Mouse (Mus musculus): Measurements from ENCODE around the gene Slc16a13.

Slc16a13 gene

DNA sequence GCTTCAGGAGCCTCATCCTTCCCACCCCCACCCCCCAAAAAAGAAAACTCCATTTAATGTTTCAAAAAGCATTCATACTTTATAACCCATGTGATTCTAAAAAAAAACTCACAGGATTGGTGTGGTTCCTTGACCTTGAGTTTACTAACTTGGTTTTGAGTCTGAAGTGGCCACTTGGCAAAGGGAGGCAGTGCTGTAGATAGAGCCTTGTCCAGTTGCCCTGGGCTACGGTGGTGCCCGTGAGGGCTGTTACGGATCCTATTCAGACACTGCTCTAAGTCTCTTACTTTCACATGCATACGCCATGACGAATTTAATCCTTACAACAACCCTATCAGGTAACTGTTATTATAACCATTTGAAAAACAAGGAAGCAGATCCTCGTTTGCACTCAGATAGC is 8.9 kb downstream of the Slc16a13 start:
- no peak for DNase-seq (ENCODE audit: low spot score in 2 of 2)

DNA sequence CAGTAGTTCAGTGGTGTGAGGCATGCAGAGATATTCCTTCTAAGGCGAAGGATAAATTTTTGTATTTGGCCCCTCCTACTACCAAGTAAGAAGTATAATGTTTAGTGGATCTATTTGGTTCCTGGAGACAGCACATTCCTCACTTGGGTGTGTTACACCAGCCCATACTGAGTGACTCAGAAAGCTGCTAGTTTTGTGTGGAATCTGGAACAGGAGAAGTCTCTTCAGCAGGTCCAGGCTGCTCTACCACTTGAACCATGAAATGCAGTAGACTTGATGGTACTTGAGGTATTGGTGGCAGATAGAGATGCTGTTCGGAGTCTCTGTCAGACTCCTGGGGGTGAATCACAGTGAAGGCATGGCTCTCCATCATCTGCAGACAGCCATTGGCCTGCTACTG is 10.2 kb downstream of the Slc16a13 start:
- no peak for DNase-seq (ENCODE audit: low spot score in 2 of 2)

DNA sequence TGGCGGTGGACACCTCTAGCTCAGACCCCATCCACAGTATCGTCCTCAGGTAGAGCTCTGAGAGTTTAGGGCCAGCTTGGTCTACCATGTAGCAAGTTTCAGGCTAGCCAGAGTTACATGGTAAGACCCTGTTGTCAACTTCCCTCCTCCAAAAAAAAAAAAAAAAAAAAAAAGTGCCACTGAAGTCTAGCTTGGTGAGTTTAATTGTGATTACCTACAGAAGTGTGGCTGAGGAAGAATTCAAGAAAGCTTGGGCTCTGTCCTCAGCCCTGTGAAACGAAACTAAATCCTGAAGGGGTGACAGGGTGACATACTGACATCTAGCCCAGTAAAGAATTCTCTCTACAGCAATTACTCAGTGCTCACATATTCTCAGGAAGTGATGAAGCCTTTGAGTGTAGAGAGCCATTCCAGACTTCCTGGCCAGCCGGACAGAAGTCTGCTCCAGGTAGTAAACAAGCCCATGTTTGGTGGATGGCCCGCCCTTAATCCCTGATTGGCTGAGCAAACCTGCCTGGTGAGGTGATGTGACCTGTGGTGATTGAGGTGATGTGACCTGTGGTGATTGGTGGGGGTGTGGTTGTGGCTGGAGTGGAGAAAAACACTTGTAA is 12.0 kb downstream of the Slc16a13 start:
- no peak for DNase-seq (ENCODE audit: low spot score in 2 of 2)

DNA sequence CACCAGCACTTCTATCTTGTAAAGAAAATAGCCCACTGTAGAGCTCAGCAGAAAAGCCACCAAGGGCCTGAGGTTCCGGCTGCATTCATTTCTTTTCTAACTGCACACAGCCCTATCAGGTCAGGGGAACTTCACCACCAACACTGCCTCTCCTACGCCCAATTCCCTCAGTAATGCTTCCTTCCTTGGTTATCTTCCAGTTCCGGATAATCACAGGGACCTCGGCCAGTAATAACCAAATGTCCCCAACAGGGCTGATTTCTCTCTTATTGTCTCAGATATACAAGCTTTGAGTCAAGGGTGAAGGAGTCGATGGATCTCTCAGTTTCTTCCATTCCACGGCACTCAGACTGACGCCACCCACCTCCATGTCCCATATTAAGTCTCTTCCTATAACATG is 13.6 kb downstream of the Slc16a13 start:
- no peak for DNase-seq (ENCODE audit: low spot score in 2 of 2)

DNA sequence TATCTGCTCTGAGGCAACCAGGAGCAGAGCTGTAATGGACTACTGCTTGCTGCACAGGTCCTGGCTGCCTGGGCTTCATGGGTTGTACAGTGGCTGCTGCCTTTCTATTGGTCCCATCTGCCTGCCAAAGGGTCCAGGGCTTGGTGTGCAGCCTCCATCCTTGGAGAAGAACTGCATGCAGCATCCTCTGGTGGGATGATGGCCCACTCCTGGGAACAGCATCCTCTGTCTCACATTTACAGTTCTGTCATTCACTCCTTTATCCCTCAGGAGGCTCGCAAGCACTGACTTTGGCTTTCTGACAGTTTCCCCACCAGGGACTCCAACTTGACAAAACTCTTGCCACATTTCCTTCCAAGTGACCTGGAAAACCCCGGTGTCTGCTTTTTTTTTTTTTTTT is 14.1 kb downstream of the Slc16a13 start:
- DNase-seq (ENCODE audit: low spot score in 2 of 2), result no peak

DNA sequence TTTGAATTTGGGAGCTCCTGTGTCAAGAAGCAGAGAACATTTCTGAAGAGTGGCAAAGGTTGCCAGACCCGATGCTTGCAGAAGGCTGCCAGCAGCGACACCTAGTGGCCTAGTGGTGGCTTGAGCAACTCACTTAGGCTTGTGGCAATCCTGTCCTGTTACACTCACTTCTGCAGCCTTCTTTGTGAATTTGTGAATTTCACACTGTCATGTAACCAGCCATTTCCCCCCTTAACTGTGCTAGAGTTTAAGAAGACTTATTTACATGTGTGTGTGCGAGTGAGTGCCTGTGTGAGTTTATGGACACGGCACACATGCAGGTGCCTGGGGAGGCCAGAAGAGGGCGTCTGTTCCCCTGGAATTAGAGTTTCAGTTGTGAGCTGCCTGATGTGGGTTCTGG is 19.2 kb downstream of the Slc16a13 start:
- peak in 1 of 2 experiments; percentile 55 for DNase-seq (ENCODE audit: low spot score in 2 of 2)

DNA sequence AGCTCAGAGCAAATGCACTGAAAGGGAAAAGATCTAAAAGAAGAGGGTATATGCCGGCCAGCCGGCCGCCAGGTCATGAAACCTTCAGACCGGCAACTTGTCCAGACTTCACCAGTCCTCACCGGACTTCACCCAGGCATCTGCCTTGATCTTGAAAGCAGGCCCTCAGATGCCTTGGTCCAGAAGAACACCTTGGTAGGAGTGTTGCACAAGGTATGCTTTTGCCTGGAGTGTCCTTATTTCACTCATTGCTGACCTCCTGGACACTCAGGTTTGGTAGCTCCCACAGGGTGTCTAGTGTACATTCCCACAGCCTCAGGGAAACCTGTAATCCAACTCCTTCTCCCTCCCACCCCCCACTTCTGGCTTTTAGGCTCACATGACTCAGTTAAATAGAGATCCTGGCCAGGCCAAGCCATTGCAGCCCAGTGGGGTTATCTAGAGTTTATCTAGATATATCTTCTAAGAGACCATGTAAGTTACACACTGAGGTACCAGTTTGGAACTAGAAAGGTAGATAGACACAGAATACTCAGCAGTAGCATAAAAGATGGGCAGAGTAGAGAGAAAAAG is 20.7 kb downstream of the Slc16a13 start:
- no peak for DNase-seq (ENCODE audit: low spot score in 2 of 2)

DNA sequence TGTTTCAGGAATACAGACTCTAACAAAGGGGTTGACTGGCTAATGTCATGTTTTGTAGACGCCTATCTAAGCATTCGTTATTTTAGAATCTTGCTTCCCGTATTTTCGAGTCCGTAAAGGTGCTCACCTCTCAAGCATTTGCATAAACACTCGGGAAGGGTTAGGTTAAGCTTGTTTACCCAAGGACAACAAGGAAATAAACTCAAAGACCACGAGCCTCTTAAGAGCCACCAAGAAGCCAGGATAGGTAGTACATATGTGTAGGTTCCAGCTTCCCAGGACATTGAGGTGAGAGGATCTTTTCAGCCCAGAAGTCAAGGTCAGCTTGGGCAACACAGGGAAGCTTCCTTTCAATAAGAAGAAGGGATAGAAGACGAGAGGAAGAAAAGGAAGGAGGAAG is 21.8 kb downstream of the Slc16a13 start:
- no peak for DNase-seq (ENCODE audit: low spot score in 2 of 2)

DNA sequence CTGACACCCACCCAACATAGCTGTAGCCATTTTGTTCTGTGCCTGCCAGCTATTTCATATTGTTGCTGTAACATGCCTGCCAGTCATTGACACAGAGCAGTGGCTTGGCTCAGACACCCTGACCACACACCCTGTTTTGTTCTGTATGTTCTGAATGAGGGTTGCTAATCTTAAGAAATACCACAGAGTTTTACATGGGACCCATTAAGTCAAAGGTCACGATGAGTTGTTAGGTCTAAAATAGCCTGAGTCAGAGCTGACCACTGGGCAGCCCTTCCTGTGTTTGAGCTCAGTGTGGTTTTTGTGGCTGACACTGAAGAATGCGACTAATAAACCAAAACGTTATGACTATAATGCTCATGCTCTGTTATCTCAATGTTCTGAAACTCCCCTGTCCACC is 22.5 kb downstream of the Slc16a13 start:
- no peak for DNase-seq (ENCODE audit: low spot score in 2 of 2)

DNA sequence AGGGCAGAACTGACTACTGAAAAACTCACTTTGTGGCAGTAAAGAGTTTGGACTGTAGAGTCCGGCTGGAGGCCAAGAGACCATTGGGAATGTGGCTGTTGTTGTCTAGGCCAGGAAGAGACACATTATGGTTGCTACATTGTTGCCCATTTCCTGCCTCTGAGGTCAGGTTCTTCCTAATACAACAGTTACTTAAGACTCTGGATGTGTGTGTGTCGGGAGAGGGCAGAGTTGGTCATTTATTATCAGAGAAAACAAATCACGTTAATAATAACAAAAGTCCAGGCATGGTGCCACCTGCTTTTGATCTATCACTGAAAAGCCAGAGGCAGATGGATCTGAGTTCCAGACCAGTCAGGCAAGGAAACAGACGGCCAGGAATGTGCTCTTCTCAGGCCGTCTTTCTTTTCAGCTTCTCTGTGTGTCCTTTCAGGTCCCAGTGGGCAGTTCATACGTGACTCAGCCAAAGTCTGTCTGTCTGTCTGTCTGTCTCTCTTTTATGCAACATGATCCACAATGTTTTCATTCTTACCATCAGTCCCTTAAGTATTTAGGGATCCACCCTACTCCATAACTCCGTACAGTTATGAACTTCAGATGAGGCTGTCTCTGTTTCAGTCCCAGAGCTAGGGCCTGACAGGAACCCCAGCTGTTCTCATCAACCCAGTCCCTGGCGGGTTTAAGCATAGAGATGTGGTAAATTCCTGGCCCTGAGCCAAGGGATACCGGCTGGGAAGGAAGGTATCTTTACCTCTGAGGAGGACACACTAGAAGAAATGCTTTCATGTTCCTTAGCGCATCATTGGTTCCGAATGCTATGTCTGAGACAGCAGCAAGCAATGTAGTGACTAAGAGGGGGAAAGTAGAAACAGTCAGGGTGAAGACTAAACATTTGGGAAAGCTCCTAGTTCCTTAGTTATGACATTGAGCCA is 27.2 kb downstream of the Slc16a13 start:
- no peak for DNase-seq (ENCODE audit: low spot score in 2 of 2)

DNA sequence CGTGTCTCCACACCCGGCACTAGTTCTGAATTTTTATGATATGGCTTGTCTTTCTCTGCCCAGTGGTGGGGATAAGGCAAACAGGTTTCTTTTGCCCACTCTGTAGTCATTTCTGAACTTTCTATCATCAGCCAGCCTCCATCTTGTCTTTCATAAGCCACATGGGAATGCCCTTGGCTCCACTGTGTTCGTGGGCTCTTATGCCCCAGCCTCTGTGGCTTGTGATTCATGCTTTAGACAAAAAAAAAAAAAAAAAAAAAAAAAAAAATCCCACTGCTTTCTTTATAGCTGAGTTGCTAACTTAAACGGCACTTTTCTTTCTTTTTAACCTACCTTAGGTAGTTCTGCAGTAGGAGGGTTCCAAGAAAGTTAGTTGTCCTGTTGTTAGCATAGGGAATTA is 28.7 kb downstream of the Slc16a13 start:
- DNase-seq (ENCODE audit: low spot score in 2 of 2), result no peak

DNA sequence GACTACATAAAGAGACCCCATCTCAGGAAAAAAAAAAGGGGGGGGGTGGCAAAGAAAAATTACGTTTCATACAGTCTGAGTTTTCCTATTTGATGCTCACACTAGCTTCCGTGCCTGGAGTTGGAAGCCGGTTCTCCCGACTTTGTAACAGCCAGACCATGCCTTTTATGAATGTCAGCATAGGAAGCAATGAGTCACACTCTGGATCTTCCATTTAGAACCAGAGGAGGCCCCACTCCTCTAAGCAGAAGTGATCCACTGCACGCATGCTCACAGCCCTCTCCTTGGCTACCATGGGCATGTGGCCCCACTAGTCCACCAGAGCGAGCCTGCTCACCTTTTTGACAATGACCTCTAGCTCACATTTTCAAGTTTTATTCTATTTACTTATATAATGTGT is 29.7 kb downstream of the Slc16a13 start:
- no peak for DNase-seq (ENCODE audit: low spot score in 2 of 2)

DNA sequence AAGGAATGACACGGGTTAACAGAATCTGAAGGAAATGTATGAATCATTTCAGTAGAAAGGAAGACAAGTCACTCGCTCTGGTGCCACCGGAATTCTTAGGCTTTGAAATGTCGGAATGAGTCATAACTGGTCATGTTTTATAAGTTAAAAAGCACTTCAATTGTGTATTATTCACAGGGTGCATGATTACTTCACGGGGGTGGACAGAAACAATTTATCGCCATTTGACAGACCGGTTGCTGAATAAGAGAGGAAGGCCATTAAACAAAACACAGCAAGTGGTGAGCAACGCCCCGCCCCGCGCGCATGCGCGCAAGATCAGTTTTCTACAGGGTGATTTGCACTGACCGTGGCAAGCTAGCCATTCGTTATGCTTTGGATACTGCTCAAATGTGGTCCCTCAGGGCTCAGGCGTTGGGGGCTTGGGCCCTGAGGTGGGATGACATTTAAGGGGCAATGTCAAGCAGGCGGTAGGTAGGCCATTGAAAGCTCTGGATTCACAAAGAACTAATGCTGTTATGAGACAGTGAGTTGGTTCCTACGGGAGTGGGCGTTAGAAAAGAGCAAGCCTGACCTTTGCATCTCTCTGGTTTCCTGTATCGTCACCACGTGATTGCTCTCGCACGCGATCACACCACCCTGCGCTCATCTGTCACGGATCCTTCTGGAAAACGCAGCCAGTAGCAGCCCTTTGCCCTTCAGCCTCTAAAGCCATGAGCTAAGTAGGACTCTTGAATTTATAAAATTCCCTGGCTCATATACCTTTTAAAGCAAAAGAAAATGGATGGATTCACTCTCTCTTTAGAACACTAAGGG is 31.3 kb downstream of the Slc16a13 start:
- DNase-seq (ENCODE audit: low spot score in 2 of 2), result no peak

DNA sequence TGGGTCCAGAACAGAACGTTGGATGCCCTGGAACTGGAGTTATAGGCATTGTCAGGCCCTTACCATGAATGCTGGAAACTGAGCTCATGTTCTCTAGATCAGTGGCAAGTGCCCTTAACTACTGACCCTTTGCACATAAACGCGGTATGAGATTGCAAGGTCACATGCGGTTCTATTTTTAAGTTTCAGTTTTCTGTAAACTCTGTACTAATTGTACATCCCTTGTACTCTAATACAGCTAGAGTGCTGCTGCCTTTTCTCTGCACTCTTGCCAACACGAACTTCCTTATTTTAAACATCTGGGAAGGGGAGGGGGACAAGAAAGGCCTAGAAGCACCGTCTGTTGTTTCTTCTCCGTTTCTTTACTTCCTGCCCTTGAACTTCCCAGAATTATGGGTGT is 35.7 kb downstream of the Slc16a13 start:
- DNase-seq (ENCODE audit: low spot score in 2 of 2), result no peak

DNA sequence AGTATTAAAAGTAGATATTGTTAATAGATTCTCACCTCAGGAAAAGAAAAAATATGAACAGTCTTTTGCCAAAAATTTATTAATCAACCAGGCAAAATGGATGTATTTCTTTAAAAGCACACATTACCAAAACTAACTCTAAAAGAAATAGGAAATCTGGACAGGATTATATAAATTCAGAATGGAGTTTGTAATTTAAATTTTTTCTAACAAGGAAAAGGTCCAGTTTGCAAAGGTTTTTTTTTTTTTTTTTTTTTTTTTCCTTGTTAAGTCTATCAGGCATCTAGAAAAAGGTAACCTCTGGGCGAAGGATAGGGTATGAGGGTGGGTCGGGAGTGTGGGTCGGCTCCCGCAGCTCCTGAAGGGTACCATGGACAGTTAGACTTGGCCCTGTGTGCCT is 40.4 kb downstream of the Slc16a13 start:
- DNase-seq (ENCODE audit: low spot score in 2 of 2), result no peak

DNA sequence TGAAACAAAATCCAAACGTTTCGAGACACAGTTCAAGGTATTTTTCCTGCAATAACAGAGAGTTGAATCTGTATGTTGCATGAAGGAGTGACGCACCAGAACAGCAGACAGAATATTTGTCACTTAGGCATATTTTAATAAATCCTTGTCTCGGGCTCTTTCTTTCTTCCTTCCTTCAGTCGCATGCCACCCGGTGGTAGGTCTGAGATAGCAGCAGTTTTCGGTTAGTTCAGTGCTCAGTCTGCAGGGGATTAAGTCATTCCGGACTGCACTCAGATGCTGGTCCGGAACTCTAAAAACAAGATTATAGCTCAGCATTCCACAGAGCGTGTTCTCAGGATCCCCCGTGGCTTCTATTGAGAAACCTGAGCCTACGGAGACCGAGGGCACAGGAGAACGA is 41.5 kb downstream of the Slc16a13 start:
- DNase-seq (ENCODE audit: low spot score in 2 of 2), result no peak

DNA sequence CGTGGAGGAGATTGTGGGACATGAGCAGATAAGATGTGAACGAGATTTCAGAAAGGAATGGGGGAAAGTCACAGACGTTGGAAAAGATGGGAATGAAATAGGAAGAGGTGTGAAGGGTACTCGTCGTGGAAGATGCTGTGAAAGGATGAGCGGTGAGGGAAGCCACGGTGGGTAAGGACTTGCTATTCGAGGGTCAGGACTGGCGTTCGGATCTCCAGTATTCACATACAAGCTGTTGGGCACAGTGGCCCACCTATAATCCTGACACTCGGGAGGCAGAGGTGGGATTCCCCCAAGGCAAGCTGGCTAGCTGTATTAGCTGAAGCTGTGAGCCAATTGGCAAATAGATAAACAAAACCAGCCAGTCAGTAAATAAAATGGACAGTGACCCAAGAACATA is 42.1 kb downstream of the Slc16a13 start:
- DNase-seq (ENCODE audit: low spot score in 2 of 2), result no peak

DNA sequence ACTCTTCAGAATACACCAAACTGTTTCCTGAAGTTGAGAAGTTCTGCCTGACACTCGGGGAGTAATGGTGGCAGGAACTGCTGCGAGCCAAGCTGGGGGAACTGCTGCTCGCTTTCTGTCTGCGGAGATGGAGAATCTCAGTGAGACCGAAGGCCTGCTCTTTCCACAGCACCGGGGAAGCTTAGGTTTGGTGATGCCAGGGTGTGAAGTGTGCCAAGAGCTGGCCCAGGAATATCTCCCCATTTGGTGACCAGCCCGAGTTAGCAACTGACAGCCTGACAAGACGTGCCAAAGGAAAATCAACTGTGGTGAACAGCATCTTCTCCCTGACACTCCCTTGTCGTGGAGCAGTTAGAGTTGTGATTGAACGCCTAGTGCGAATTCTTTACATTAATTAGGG is 42.6 kb downstream of the Slc16a13 start:
- DNase-seq (ENCODE audit: low spot score in 2 of 2), result no peak

DNA sequence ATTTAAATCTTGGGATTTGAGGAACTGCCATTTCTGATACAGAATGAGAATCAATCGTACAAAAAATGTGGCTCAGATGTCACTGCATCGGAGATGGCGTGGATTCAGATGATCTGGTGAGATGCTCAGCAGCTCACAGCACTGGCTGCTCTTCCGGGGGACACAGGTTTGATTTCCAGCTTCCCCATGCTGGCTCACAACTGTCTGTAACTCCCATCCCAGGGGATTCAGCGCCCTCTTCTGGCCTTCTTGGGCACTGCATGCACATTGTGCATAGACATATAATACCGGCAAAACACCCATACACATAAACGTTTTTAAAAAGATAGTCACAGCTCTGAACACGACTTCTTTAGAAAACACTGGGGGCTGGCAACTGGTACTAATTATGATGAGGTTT is 43.2 kb downstream of the Slc16a13 start:
- DNase-seq (ENCODE audit: low spot score in 2 of 2), result no peak

DNA sequence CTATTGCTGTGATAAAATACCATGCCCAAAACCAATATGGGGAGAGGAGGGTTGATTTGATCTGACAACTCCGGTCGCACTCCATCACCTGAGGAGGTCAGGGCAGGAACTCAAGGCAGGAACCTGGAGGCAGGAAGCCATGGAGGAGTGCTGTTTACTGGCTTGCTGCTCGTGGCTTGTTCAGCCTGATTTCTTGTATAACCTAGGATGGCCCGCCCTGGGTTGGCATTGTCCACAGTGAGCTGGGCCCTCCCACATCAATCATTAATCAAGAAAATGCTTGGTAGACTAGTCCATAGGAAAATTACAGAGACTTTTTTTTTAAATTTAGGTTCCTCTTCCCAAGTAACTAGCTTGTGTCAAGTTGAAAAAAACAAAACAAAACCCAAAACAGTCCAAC is 46.4 kb downstream of the Slc16a13 start:
- no peak for DNase-seq (ENCODE audit: low spot score in 2 of 2)

DNA sequence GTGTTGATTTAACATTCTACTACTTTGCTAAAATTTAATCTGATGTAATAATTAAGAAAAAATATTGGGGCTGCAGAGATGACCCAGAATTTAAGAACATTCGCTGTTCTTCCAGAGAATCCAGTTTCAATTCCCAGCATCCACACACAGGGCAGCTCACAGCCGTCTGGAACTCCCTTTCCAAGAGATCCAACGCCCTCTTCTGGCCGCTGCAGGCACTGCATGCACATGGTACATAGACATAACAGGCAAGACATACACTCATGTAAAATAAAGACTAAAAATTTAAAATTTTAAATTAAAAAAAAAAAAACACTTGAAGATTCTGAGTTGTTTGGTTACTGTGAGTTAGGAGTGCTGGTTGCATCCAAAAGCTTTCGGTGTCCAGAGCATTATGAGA is 48.6 kb downstream of the Slc16a13 start:
- DNase-seq (ENCODE audit: low spot score in 2 of 2), result no peak

DNA sequence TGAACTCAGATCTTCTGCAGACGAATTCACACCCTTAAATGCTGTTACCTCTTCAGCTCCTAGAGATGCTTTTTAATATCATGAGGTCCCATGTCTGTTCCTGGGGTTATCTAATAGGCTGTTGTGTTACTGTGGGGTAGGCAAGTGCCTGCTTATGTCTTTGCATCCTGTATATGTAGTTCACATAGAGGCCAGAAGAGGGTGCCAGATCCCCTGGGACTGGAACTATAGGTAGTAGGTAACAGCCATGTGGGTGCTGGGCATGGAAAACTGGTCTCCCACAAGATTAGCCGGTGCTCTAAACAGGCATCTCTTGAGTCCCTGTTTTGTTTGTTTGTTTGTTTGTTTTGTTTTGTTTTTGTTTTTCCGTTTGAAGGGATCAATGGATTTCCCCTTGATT is 49.0 kb downstream of the Slc16a13 start:
- no peak for DNase-seq (ENCODE audit: low spot score in 2 of 2)

All from right cerebral cortex, postnatal 36 days (tissue).